Mouse (Mus musculus) hindbrain, embryonic 14.5 days (tissue): Measurements from ENCODE around the gene Gps1. TPM values are rescaled to one million over a fixed set of nuclear protein-coding genes. Genes with fewer than 3 reads are reported as not detected.
"Not testable (repeated sequence)": the region's sequence is repeated elsewhere in the genome, so short reads cannot be mapped to it uniquely, and the experiment has no call there.

Source experiments
- ATAC-seq: fragments of 200-750 bp; cut with Nextera tagmentation; 2 replicates; pipeline ENCODE4 v1.8.0; 2017; ENCODE audit warnings: moderate number of reproducible peaks, mild to moderate bottlenecking, moderate TSS enrichment, moderate library complexity; ENCODE audit not compliant: low FRiP score
- DNase-seq: peaks from one replicate; pipeline ENCODE4 v3.0.0-alpha.2; 2015; ENCODE audit warnings: low spot score
- H3K27ac ChIP-seq: fragments of 300-500 bp; sonication (generic); 2 replicates; pipeline ENCODE4 v1.5.1; 2014; ENCODE audit warnings: mild to moderate bottlenecking, moderate library complexity
- H3K27me3 ChIP-seq: fragments of 300-500 bp; sonication (generic); 2 replicates; pipeline ENCODE4 v1.6.1; 2014; ENCODE audit warnings: mild to moderate bottlenecking, low read length, mixed read lengths; ENCODE audit not compliant: control insufficient read depth, insufficient read depth
- H3K36me3 ChIP-seq: fragments of 300-500 bp; sonication (generic); replicated peaks from 2 replicates; pipeline ENCODE4 v1.6.1; 2014; ENCODE audit not compliant: control insufficient read depth, insufficient read depth
- H3K4me1 ChIP-seq: fragments of 300-500 bp; sonication (generic); replicated peaks from 2 replicates; pipeline ENCODE4 v1.6.1; 2014; ENCODE audit warnings: antibody characterized with exemption, low read length, mixed read lengths; ENCODE audit not compliant: control insufficient read depth, insufficient read depth
- H3K4me2 ChIP-seq: fragments of 300-500 bp; sonication (generic); replicated peaks from 2 replicates; pipeline ENCODE4 v1.6.1; 2014; ENCODE audit warnings: mild to moderate bottlenecking, moderate library complexity
- H3K4me3 ChIP-seq: fragments of 300-500 bp; sonication (generic); replicated peaks from 2 replicates; pipeline ENCODE4 v1.5.1; 2014; ENCODE audit warnings: mild to moderate bottlenecking, low read length
- H3K9ac ChIP-seq: fragments of 300-500 bp; sonication (generic); 2 replicates; pipeline ENCODE4 v1.6.1; 2014
- H3K9me3 ChIP-seq: fragments of 300-500 bp; sonication (generic); 2 replicates; pipeline ENCODE4 v1.6.1; 2016; ENCODE audit warnings: low read length; ENCODE audit not compliant: control insufficient read depth
- WGBS: fragments of 180-500 bp; shearing (Covaris S2); extraction: QIAGEN DNeasy Blood & Tissue Kit; methylation state at CpG from one replicate; pipeline ENCODE4 v1.1.7; 2014; 5-methylcytosine and 5-hydroxymethylcytosine counted together
- polyA plus RNA-seq: library from polyadenylated mRNA; unstranded; fragments of >200 nt; fragmentation: Nextera tagmentation; extraction: Ambion mirVana; gene quantifications from 2 replicates; pipeline ENCODE4 v1.2.1, GENCODE M21; 2014

The Gps1 gene
- polyA plus RNA-seq, 1 experiment from 2014 or later, result 288 TPM

- 94% methylated on average over 6 of the region's 6 CpGs for WGBS
- not testable (repeated sequence) for H3K9me3 ChIP-seq, H3K27ac ChIP-seq, H3K9ac ChIP-seq, H3K4me2 ChIP-seq, ATAC-seq, H3K27me3 ChIP-seq, H3K4me3 ChIP-seq, DNase-seq
- H3K36me3 ChIP-seq, result peaks cover 45% of the 10 kb centered on the region
- peaks cover 19% of the 10 kb centered on the region for H3K4me1 ChIP-seq
Observed at GRCm38 (mm10) chr11:120781361-120781760, 2.7 kb upstream of the Gps1 start.

DNA sequence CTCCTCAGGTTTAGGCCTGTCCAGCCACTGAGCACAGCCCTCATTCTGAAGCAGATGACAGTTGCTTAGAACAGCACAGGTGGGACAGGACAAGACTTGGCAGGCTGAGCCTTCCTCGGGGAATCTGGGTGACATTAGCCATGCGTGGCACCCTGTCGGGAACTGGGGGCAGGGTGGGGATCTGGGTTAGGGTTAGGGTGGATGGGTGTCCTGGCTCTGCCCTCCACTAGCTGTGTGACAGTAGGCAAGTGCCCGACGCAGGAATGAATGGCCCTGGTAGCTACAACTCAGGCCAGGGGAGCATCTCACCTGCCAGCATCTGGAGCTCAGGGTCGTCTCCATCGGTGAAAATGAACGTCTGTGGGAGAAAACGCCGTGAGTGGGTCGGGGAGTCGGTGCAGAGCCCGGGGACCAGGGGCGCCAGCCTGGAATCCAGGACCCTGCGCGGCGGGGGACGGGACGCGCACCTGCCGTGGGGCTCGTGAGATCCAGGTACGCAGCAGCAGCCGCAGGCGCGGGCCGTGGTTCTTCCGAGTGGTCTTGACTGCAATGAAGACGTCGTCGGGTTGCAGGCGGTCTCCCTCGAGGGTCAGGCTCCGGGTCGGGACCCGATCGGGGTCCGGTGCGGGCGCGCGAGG lies 527 bp upstream of the Gps1 start:
- peaks cover 67% of the 10 kb centered on the region for H3K36me3 ChIP-seq
- H3K27me3 ChIP-seq, result no peaks in the 10 kb centered on the region
- H3K4me2 ChIP-seq, result peak overlapping the region; percentile 94
- peak overlapping the region; percentile 84 for H3K27ac ChIP-seq
- ATAC-seq, result 0 out of 2 replicates have a peak, but pooled peaks have one; percentile 18
- H3K9ac ChIP-seq, result peak overlapping the region; percentile 98
- H3K4me1 ChIP-seq, result peaks cover 16% of the 10 kb centered on the region
- H3K9me3 ChIP-seq, result no peaks in the 10 kb centered on the region
- DNase-seq, result peak; percentile 28
- H3K4me3 ChIP-seq, result peak overlapping the region; percentile 99
- 1% methylated on average over 42 of the region's 42 CpGs for WGBS

DNA sequence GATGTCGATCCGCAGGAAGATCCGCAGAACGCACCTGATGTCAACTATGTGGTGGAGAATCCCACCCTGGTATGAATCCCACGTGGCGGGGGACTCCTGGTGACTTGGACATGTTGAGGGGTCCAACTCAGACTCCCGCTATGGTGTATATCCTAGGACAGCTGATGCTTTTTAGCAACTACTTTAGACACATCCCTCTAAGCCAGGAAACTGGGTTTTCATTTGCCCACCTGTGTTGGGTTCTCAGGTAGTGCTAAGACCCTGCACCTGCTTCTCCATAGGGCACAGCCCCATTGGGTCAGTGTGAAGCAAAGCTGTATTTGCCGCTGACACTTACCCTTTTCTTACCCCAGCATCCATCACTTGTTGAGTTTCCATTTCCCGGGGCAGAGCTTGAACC lies 1.1 kb downstream of the Gps1 start:
- no peaks in the 10 kb centered on the region for H3K9me3 ChIP-seq
- no peak for ATAC-seq
- peak overlapping the region; percentile 94 for H3K4me2 ChIP-seq
- H3K27ac ChIP-seq, result no peak overlapping the region
- H3K4me3 ChIP-seq, result peak overlapping the region; percentile 99
- H3K27me3 ChIP-seq, result no peaks in the 10 kb centered on the region
- H3K4me1 ChIP-seq, result peaks cover 16% of the 10 kb centered on the region
- no peak for DNase-seq
- H3K9ac ChIP-seq, result peak overlapping the region; percentile 98
- WGBS, result 43% methylated on average over 9 of the region's 9 CpGs
- peaks cover 67% of the 10 kb centered on the region for H3K36me3 ChIP-seq

DNA sequence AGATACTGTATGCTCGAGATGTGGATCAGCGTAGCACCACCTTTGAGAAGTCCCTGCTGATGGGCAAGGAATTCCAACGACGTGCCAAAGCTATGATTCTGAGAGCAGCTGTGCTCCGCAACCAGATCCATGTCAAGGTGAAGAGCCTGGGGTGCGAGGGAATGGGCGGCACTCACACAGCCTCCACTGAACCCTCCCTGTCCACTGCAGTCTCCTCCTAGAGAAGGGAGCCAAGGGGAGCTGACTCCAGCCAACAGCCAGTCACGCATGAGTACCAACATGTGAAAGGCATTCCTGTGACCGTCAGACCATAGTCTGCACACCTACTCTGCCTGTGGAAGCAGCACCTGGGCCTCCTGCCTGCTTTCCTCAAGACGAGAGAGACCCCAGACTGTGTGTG lies 4.4 kb downstream of the Gps1 start:
- not testable (repeated sequence) for H3K4me2 ChIP-seq
- WGBS, result 90% methylated on average over 9 of the region's 10 CpGs
- peaks cover 75% of the 10 kb centered on the region for H3K36me3 ChIP-seq

GRCm38 (mm10) chr11:120789355-120789754 lies 5.3 kb downstream of the Gps1 start:
- no peak overlapping the region for H3K9ac ChIP-seq
- H3K4me1 ChIP-seq, result peaks cover 7% of the 10 kb centered on the region
- ATAC-seq (no peak), DNase-seq (no peak)
- no peaks in the 10 kb centered on the region for H3K27me3 ChIP-seq
- H3K4me2 ChIP-seq, result no peak overlapping the region
- H3K27ac ChIP-seq, result no peak overlapping the region
- WGBS, result 84% methylated on average over 4 of the region's 4 CpGs
- no peaks in the 10 kb centered on the region for H3K9me3 ChIP-seq
- peaks cover 80% of the 10 kb centered on the region for H3K36me3 ChIP-seq
- no peak overlapping the region for H3K4me3 ChIP-seq

More for the DNA sequence above, 4.4 kb downstream of the Gps1 start:
- H3K4me3 ChIP-seq, H3K27me3 ChIP-seq, H3K4me1 ChIP-seq, ATAC-seq, H3K9me3 ChIP-seq, DNase-seq, H3K27ac ChIP-seq, H3K9ac ChIP-seq: not testable (repeated sequence)

DNA sequence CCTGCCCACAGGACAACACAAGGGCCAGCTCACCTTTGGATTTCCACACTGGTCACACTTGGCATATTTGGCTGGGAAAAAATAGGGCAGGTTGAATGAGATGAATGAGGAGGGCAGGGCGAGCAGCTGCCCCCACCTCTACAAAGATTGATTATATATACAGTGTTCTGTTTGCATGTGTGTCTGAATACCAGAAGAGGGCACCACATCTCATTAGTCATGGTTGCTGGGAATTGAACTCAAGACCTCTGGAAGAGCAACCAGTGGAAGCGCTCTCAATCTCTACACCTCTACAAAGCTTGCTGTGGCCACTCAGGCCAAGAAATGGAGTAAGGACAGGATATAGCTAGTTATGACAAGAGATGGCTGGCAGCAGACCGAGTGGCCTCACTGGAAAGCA lies 5.7 kb downstream of the Gps1 start:
- no peaks in the 10 kb centered on the region for H3K27me3 ChIP-seq
- no peak overlapping the region for H3K4me3 ChIP-seq
- ATAC-seq (no peak), DNase-seq (no peak)
- peaks cover 6% of the 10 kb centered on the region for H3K4me1 ChIP-seq
- H3K4me2 ChIP-seq, result no peak overlapping the region
- 92% methylated on average over 3 of the region's 3 CpGs for WGBS
- no peaks in the 10 kb centered on the region for H3K9me3 ChIP-seq
- H3K9ac ChIP-seq, result no peak overlapping the region
- H3K36me3 ChIP-seq, result peaks cover 82% of the 10 kb centered on the region
- no peak overlapping the region for H3K27ac ChIP-seq

DNA sequence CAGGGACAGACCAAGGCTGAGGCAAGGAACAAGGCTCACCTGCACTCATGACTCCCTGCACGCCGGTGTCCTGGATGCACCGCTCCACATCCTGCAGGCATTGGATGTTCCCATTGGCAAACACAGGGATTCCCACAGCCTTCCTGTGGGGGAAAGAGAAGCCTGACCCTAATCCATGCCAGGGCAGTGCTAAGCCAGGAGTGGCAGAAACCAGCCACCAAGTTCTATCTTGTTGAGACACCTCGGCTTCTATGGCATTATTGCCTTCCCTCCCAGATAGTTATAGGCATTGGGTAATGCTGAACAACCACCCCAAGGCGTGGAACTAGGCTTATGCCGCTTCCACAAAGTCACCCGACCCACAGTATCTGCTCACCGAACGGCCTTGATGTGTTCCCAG lies 8.6 kb downstream of the Gps1 start:
- H3K36me3 ChIP-seq, result peaks cover 63% of the 10 kb centered on the region

GRCm38 (mm10) chr11:120795756-120796613 lies 11.9 kb downstream of the Gps1 start, which contains the start of gene Dus1l:
Gene Dus1l, minus strand, starts transcription at chr11:120796403.
- ATAC-seq (peak; percentile 89), DNase-seq (peak; percentile 99)
- Histone ChIP-seq H3K27me3 (no peaks in the 10 kb centered on the region), H3K4me3 (peak within 1 kb of the TSS; percentile 80), H3K9ac (peak within 1 kb of the TSS; percentile 91), H3K27ac (peak within 1 kb of the TSS; percentile 82), H3K9me3 (no peaks in the 10 kb centered on the region), H3K36me3 (peaks cover 32% of the 10 kb centered on the region), H3K4me2 (peak within 1 kb of the TSS; percentile 99), H3K4me1 (peaks cover 13% of the 10 kb centered on the region)
- 3% methylated on average over 59 of the region's 59 CpGs for WGBS

More for the DNA sequence above, 8.6 kb downstream of the Gps1 start:
- WGBS, result 96% methylated on average over 9 of the region's 9 CpGs
- Histone ChIP-seq H3K4me3 (no peak overlapping the region), H3K27ac (no peak overlapping the region), H3K4me1 (peaks cover 8% of the 10 kb centered on the region), H3K27me3 (no peaks in the 10 kb centered on the region), H3K4me2 (no peak overlapping the region), H3K9ac (no peak overlapping the region), H3K9me3 (no peaks in the 10 kb centered on the region)
- DNase-seq (no peak), ATAC-seq (no peak)

DNA sequence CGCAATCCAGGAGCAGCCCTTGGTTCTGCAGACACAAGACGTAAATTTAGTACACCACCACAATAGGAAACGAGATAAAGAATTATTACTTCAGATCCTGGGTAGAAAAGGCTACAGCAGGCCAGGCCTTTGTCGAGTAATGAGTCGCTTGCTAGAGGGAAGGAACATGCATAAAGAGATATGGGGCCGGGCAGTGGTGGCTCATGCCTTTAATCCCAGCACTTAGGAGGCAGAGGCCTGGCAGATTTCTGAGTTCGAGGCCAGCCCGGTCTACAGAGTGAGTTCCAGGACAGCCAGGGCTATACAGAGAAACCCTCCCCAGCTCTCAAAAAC lies 12.5 kb downstream of the Gps1 start:
- Histone ChIP-seq H3K9ac (peak overlapping the region; percentile 91), H3K9me3 (no peaks in the 10 kb centered on the region), H3K27me3 (no peaks in the 10 kb centered on the region), H3K4me3 (peak overlapping the region; percentile 80; the same call in 1 of the 2 replicates), H3K4me1 (peaks cover 13% of the 10 kb centered on the region), H3K27ac (peak overlapping the region; percentile 82), H3K36me3 (peaks cover 26% of the 10 kb centered on the region), H3K4me2 (peak overlapping the region; percentile 99)
- 23% methylated on average over 8 of the region's 8 CpGs for WGBS
- DNase-seq (no peak), ATAC-seq (peak; percentile 5; the same call in 1 of the 2 replicates)
